Mouse (Mus musculus): ENCODE measurements at regions not wholly inside any gene's neighbourhood (a gene's known extent, or its start where the extent isn't known, plus 50 kb on each side); places are given as distances from the start of the nearest gene placed in this dataset.

DNA sequence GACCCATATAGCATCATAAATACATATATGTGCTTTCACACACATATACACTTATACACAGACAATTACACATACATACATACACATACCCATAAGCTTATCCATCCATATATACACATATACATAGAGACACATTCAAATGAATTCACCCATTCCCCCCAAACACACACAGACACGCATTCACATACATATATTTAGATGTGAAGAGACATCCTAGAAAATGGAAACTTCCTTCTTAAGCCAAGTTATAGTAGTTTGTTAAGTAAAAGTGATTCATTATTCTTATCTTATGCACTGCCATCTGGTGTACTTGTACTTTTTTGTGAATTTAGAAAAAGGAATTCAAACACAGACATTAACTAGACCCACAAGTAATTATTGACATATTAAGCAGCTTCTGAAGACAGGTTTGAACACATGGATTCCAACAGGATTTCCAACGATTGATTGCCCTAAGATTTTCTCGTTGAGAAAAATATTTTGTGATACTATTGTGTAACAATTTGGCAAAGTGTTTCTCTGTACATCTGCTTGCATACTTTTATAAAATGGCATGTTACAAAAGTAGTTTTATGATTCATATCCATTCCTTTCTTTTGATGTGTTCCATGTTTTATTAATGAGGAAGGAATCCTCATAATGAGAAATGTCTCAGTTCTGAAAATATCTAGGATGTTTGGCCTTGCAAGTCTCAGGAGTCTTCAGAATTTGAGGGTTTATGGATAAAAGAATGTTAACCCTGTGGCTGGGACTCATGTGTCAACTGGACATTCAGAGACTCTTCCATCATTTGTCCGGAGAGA, 1161.5 kb upstream of the Apob start:
- ATAC-seq (ENCODE audit: low TSS enrichment) = peak; percentile 95

GRCm38 (mm10) chr12:6832933-6833332, 1144.5 kb upstream of the Apob start:
- ATAC-seq (ENCODE audit: low TSS enrichment) = no peak

DNA sequence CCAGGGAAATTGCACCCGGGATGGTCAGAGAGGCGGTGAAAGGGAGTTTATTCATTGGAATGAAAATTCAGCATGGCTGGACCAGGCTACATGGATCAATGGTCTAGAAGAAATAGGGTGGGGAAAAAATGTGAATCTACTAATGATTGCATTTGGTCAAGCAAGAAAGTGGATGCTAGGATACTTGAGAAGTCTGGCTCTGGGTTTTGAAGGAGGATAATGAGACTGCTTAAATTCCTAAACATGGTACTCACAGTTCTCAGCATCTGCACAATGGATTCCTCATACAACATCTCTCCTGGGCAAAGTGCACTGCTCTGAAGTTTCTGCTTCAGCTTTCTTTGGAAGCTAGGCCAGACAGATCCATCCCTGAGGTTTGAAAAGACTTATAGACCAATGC, 1139.9 kb upstream of the Apob start:
- ATAC-seq (ENCODE audit: low TSS enrichment) = no peak

GRCm38 (mm10) chr12:6848483-6848882, 1129.0 kb upstream of the Apob start:
- ATAC-seq (ENCODE audit: low TSS enrichment) = peak; percentile 89

DNA sequence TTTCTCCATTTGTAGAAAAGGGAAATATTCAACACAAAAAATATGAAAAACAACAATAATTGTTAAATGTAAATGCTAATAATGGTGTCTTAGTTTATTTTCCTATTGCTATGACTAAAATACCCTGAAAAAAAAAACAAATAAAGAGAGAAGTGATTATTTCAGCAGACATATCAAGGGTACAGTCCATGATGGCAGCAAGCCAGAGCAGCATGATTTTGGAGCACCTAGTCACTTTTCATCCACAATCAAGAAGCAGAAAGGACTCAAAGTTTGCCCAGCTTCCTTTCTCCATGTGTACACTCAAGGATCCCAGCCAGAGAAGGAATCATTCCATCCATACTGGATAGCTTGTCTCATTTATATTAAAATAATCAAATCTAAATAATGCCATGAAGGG, 1111.5 kb upstream of the Apob start:
- no peak for ATAC-seq (ENCODE audit: low TSS enrichment)
